Mouse (Mus musculus) splenic B cell, adult 2 months (primary cell): ENCODE data around the gene Wiz.
A peak's percentile ranks its signal among the peaks of the same experiment; 100 is the strongest.

ENCODE experiments used
- DNase-seq: peaks from one replicate; pipeline ENCODE4 v3.0.0-alpha.2; 2011; ENCODE audit warnings: low read depth, low spot score
- H3K27me3 ChIP-seq: 2 replicates; pipeline ENCODE4 v1.6.1; 2012; ENCODE audit warnings: mild to moderate bottlenecking, low read length, moderate library complexity, mixed read lengths; ENCODE audit not compliant: control insufficient read depth, poor library complexity, insufficient read depth, severe bottlenecking
- H3K36me3 ChIP-seq: 2 replicates; pipeline ENCODE4 v1.6.1; 2012; ENCODE audit warnings: mild to moderate bottlenecking, low read length, moderate library complexity, mixed read lengths; ENCODE audit not compliant: control insufficient read depth, poor library complexity, insufficient read depth, severe bottlenecking

Wiz gene

GRCm38 (mm10) chr17:32363821-32364301 is 25.4 kb downstream of the Wiz start:
- Histone ChIP-seq H3K36me3 (peaks cover 2% of the 10 kb centered on the region), H3K27me3 (no peaks in the 10 kb centered on the region)
- DNase-seq = peak; percentile 13

- no peak for DNase-seq
- Histone ChIP-seq H3K36me3 (peaks cover 8% of the 10 kb centered on the region), H3K27me3 (no peaks in the 10 kb centered on the region)
Measured at GRCm38 (mm10) chr17:32362686-32363085, 26.6 kb downstream of the Wiz start.

- DNase-seq = no peak
- H3K27me3 ChIP-seq = no peaks in the 10 kb centered on the region
- peaks cover 10% of the 10 kb centered on the region for H3K36me3 ChIP-seq
Measured at GRCm38 (mm10) chr17:32359928-32360327, 29.3 kb downstream of the Wiz start.

GRCm38 (mm10) chr17:32358943-32359340 is 30.3 kb downstream of the Wiz start:
- no peak for DNase-seq
- Histone ChIP-seq H3K36me3 (peaks cover 10% of the 10 kb centered on the region), H3K27me3 (no peaks in the 10 kb centered on the region)

- peaks cover 10% of the 10 kb centered on the region for H3K36me3 ChIP-seq
- H3K27me3 ChIP-seq = no peaks in the 10 kb centered on the region
- no peak for DNase-seq
Measured at GRCm38 (mm10) chr17:32358192-32358942, 30.9 kb downstream of the Wiz start.

- Histone ChIP-seq H3K36me3 (peaks cover 10% of the 10 kb centered on the region), H3K27me3 (no peaks in the 10 kb centered on the region)
- no peak for DNase-seq
Measured at GRCm38 (mm10) chr17:32356766-32357760, 32.2 kb downstream of the Wiz start.

- no peaks in the 10 kb centered on the region for H3K27me3 ChIP-seq
- DNase-seq = no peak
- H3K36me3 ChIP-seq = peaks cover 10% of the 10 kb centered on the region
Measured at GRCm38 (mm10) chr17:32356281-32356680, 33.0 kb downstream of the Wiz start.

GRCm38 (mm10) chr17:32355031-32355430 is 34.2 kb downstream of the Wiz start:
- no peak for DNase-seq
- H3K27me3 ChIP-seq = no peaks in the 10 kb centered on the region
- H3K36me3 ChIP-seq = peaks cover 10% of the 10 kb centered on the region

GRCm38 (mm10) chr17:32354211-32354610 is 35.0 kb downstream of the Wiz start:
- Histone ChIP-seq H3K36me3 (peaks cover 10% of the 10 kb centered on the region), H3K27me3 (no peaks in the 10 kb centered on the region)
- DNase-seq = no peak

- Histone ChIP-seq H3K36me3 (peaks cover 7% of the 10 kb centered on the region), H3K27me3 (no peaks in the 10 kb centered on the region)
- DNase-seq = no peak
Measured at GRCm38 (mm10) chr17:32353696-32354095, 35.5 kb downstream of the Wiz start.

GRCm38 (mm10) chr17:32351726-32352125 is 37.5 kb downstream of the Wiz start:
- Histone ChIP-seq H3K36me3 (peaks cover 1% of the 10 kb centered on the region; the same call in 1 of the 2 replicates), H3K27me3 (no peaks in the 10 kb centered on the region)
- no peak for DNase-seq

GRCm38 (mm10) chr17:32351269-32351668 is 38.0 kb downstream of the Wiz start:
- H3K27me3 ChIP-seq = no peaks in the 10 kb centered on the region
- peaks cover 1% of the 10 kb centered on the region; the same call in 1 of the 2 replicates for H3K36me3 ChIP-seq
- no peak for DNase-seq

- no peaks in the 10 kb centered on the region for H3K27me3 ChIP-seq
- peak; percentile 98 for DNase-seq
- H3K36me3 ChIP-seq = peaks cover under 1% of the 10 kb centered on the region; the same call in 1 of the 2 replicates
Measured at GRCm38 (mm10) chr17:32350382-32350983, 38.8 kb downstream of the Wiz start, which contains the start of gene Akap8l. Akap8l (minus strand) TSS chr17:32350607.

GRCm38 (mm10) chr17:32349851-32350381 is 39.3 kb downstream of the Wiz start:
- H3K27me3 ChIP-seq = no peaks in the 10 kb centered on the region
- H3K36me3 ChIP-seq = 0 out of 2 replicates have a peak, but pooled peaks cover 1% of the 10 kb centered on the region
- DNase-seq = peak; percentile 48
